Mouse (Mus musculus): ENCODE data around the gene Dpagt1. TPM values are rescaled to one million over a fixed set of nuclear protein-coding genes. Genes with fewer than 3 reads are reported as not detected.
A peak's percentile ranks its signal among the peaks of the same experiment; 100 is the strongest.
"Not testable (repeated sequence)": the region's sequence is repeated elsewhere in the genome, so short reads cannot be mapped to it uniquely, and the experiment has no call there.

The Dpagt1 gene
- total RNA-seq, 2 experiments from 2014 or later: 18.8 to 21.0 TPM

DNA sequence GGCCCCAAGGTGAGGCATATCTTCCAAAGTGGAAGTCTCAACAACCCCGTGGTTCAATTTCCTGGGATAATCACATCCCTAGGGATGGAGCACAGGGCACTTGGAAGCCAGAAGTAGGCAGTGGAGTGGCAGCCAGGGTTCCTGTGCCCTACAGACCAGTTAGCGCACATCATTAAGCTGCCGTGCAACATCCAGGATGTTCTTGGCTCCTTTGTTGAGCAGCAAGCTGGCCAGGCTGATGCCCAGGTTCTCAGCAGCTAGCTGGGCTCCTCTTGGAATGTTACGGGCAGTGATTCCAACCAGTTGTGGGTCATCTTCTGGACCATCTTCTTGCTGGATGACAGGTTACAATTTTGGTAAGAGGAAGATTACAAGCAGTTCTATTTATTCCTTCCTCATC lies 10.7 kb downstream of the Dpagt1 start:
- not testable (repeated sequence) for DNase-seq
- intact Hi-C loops (cut with DNase I): loop anchor here (5.0 kb wide), 1 partner anchor 34 kb away; no protein-coding TSS in a partner anchor

DNA sequence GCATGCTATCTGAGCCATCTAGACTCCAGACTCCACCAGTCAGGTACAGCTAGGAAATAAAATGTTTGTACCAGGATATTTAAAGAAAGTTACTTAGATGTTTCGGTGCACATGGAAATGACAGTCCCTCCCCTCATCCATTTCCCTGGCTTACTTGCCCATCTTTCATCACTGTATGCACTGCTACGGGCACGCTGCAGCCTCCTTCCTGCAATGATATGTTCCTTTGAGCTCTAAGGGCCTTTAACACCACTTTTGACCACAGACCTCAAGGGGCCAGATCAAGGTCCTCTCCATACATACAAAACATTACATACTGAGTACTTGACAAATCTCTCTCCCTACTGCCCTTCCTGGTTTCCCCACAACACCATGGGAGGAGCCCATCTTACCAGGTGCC lies 11.1 kb downstream of the Dpagt1 start:
- no peak for DNase-seq
- intact Hi-C loops (cut with DNase I): loop anchor here (5.0 kb wide), 1 partner anchor 35 kb away; no protein-coding TSS in a partner anchor

DNA sequence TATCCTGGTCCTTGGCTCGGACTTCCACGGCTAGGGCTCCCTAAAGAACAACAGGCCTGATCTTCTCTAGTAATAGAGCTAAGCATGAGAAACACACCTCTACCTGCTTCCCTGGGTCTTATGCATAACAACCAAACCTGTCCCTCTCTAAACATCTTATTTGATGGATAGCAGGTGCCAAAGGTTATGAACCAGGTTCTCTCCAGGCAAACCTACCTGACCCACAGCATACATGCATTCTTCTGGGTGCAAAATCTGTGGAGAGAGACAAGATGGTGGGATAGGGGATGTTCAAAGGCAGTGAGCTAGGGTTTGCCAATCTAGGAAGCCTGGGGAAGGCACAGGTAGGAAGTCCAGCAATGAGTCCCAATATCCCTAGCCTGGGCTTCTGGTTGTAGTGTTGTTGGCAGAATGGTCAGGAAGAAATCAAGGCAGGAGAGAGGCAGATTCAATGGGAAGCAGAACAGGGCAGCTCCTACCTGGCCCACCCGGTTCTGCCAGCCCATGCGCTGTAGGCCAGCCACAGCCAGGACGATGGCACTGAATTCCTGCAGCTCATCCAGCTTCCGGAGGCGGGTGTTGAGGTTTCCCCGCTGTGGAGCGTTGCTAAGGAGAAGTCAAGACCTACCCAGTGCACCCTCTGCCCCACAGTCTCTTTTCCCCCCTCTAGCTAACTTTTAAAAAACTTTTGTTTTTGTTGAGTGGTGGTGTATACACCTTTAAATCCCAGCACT lies 11.8 kb downstream of the Dpagt1 start:
- intact Hi-C loops (cut with DNase I): loop anchor here (5.0 kb wide), 1 partner anchor 35 kb away; no protein-coding TSS in a partner anchor

DNA sequence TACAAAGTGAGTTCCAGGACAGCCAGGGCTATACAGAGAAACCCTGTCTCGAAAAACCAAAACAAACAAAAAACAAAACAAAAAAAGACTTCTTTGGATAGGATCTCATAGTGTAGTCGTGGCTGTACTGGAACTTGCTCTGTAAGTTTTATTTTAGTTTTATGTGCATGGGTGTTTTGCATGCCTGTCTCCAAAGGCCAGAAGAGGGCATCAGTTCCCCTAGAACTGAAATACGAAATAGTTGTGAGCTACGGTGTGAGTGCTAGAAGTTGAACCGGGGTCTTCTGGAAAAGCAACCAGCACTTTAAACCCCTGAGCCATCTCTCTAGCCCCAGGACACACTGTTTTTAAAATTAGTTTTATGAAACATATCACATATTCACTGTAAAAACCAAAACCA lies 12.8 kb downstream of the Dpagt1 start:
- DNase-seq: no peak
- intact Hi-C loops (cut with DNase I): loop anchor here (5.0 kb wide), 1 partner anchor 36 kb away; no protein-coding TSS in a partner anchor

More for the DNA sequence above, 11.8 kb downstream of the Dpagt1 start:
- DNase-seq: no peak

DNA sequence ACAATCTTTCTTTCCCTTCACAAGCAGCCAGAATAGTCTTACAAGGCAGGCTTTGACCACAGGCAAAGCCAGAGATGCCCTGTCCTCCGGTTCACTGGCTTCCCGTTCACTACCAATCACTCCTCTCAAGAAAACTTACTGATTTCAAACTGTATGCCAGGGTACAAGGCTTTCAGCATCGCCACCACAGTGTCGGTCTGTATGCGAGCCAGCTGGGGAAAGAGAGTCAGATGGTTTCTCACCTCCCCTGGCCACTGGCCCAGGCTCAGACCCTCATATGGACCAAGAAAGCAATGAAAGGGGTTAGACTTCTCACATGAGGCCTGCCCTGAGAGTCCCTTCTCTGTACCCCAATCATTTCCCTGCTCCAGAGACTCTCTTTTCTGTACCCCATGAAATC lies 15.7 kb downstream of the Dpagt1 start:
- intact Hi-C loops (cut with DNase I): loop anchor here (5.0 kb wide), 2 partner anchors 94 to 209 kb away; partner anchors contain the start of gene Mcam
- DNase-seq: no peak

DNA sequence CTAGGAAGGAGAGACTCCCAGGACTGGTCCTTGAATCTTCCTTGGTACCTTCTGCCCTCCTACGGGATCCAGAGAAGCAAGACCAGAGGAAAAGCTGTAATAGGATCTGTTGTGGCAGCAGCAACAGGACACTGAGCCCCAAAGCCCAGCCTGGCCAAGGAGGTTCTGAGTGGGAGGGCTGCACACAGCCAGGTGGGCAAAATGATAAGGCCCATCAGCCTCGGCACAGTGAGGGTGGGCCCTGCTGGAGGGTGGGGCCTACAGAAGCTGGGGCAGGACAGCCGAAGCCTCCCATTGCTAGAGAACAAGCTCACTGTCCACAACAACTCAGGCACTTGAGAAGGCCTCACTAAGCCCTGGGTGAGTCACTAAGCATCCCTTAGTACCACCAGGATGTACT lies 16.4 kb downstream of the Dpagt1 start:
- DNase-seq: no peak
- intact Hi-C loops (cut with DNase I): loop anchor here (5.0 kb wide), 2 partner anchors 95 to 210 kb away; partner anchors contain the start of gene Mcam

DNA sequence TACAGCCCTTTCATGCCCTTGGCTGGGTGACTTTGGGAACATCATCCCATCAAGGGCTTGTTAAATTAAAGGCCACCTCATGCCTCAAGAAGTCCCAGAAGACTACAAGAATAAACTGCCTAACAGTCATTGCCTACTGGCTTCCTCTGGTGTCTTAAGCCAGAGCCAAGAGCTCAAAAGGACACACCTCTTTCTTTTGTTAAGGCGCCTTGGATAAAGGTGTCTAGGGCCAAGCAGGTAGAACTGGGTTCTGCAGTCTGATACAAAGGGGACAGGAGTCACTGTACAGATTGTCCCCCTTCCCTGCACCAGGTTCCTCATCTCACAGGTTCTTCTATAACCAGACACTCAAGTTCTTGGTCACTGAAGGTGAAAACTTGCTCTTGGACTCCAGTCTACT lies 16.8 kb downstream of the Dpagt1 start:
- no peak for DNase-seq
- intact Hi-C loops (cut with DNase I): loop anchor here (5.0 kb wide), 2 partner anchors 95 to 210 kb away; partner anchors contain the start of gene Mcam

DNA sequence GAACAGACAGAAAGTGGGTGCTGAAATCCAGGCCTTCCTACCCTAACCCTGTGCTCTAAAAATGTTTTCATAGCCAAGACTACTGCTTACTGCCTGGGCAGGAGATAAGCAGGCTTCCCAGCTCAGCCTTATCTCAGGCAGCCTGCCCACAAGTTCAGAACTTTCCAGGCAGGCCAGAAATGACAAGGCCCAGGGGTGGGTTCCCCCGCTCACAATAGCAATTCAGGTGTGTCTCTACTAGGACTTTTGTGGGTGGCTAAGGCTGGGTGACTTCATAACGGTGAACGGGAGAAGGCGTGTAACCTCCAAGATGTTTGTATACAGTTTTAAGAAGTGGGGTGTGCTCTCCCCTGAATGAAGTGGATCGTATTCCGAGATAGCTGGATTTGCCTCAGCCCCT lies 17.5 kb downstream of the Dpagt1 start:
- intact Hi-C loops (cut with DNase I): loop anchor here (5.0 kb wide), 2 partner anchors 96 to 211 kb away; partner anchors contain the start of gene Mcam
- DNase-seq: peak; percentile 43 to 55

DNA sequence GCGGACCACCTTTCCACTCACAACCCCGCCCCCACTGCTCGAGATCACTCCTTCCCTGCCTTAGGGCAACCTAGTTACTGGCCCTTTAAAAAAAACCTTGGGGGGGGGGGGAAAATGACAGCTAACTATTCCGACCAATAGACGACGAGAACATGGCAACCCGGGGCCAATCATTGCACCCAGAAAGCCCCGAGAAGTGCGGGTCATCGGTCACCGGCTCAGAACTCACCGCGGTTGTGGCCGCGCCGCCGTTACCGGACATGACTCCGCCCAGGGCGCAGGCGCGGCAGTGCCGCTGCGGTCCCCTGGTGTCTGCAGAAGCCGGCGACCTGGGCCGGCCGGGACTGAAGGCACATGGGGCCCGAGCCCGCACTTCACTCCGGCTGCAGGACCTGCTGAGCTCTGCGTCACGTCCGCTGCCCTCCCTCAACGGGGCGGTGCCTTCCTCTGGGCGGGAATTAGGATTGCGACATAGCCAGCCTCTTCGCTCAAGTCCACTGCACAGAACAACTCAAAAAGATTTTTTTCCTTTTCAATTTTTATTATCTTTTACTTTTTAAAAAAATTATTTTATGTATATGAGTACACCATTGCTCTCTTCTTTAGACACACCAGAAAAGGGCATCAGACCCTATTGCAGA lies 18.1 kb downstream of the Dpagt1 start, which contains the start of gene Hmbs:
Hmbs (minus strand) TSS at position 448 of the 641 bp plus-strand sequence.
- intact Hi-C loops (cut with DNase I): loop anchor here (5.0 kb wide), 2 partner anchors 97 to 212 kb away; partner anchors contain the start of gene Mcam
- peak; percentile 90 to 94 for DNase-seq

DNA sequence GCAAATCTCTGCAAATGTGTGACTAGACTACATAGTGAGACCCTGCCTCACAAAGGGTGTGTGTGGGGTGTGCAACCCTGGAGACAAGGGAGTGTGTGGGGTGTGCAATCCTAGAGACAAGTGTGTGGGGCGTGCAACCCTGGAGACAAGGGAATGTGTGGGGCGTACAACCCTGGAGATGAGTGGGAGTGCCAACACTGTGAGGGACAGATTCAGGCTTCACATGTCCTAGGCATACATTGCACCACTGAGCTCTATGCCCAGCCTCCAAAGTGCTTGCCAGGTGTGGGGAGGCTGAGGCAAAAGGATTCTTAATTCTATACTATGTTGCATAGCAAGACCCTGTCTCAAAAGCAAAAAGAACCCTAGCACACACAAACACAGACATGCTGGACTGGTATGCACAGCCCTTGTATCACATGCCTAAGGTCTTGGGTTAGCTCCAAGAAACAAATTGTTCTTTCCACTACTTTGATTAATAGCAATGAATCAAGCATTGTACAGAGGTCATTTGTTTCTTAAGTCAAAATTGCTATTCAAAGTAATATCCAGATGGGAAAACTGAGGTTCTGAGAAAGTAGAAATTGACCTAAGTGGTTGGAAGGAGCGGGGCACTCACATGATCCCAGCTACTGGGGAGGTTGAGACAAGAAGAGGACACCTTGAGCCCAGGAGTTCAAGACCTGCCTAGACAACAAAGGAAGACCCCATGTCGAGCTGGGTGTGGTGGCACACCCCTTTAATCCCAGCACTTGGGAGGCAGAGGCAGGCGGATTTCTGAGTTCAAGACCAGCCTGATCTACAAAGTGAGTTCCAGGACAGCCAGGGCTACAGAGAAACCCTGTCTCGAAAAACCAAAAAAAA lies 20.0 kb downstream of the Dpagt1 start:
- intact Hi-C loops (cut with DNase I): no loop called here
- DNase-seq: no peak

DNA sequence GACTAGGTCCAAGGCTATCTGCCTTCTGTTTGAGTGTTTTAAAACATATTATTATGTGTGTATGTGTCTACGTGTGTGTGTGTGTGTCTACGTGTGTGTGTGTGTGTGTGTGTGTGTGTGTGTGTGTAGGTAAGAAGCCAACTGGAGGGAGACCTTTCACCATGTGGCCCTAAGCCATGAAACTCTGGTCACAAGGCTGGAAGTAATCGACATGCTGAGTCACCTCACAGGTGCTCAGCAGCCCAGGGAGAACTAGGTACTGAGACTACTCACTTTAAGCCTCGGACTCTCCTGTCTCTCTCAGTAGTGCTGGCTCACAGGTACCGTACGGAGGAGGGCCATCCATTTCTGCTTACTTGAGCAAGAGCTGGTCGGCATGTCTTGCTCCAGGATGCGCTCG lies 21.3 kb downstream of the Dpagt1 start:
- DNase-seq: no peak
- intact Hi-C loops (cut with DNase I): no loop called here

DNA sequence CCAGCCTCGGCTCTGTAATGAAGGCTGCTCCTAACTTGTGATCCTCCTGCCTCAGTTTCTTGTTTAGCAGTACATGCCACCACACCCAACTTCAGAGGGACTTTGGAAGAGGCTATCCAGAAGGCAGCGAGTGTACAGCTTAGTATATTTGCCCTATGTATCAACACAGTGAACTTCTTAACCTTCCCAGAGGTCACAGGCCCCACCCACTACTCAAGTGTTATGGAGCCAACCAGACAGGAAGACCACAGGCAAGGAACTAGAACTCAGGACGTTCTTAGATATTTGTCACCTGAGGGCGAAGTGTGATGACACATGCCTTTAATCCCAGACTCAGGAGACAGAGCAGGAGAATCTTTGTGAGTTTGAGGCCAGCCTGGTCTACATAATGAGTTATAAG lies 21.8 kb downstream of the Dpagt1 start:
- intact Hi-C loops (cut with DNase I): no loop called here
- DNase-seq: no peak

DNA sequence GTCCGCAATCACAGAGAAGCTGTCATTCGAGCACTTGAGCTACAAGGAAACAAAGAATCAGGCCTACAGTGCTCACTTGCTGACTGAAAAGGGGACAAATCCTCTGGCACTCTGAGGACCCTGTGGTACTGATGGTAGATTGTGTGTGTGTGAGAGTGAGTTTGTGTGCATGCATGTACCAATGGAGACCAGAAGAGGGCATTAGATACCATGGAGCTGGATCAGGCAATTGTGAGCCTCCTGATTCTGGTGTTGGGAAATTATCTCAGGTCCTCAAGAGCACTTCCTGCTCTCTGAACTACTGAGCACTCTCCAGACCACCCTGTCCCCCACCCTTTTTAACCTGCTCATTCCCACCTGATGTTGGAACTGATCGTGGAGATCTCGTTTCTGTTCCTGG lies 22.7 kb downstream of the Dpagt1 start:
- no peak for DNase-seq
- intact Hi-C loops (cut with DNase I): no loop called here

DNA sequence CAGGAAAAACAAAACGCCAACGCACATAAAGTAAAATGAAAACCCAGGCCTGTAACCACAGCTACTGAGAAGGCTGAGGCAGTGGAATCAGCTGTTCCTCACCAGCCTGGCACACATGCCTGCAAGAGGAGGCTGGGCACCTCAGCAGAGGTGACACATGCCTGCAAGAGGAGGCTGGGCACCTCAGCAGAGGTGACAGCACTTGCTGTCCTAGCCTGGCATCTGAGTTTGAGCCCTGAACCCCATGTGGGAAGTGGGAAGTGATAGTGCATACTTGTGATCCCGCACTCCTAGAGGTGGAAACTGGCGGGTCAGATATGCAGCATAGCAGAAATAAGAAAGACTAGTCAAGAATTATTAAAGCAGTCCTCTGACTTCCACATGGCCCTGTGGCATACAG lies 25.6 kb downstream of the Dpagt1 start:
- intact Hi-C loops (cut with DNase I): no loop called here

DNA sequence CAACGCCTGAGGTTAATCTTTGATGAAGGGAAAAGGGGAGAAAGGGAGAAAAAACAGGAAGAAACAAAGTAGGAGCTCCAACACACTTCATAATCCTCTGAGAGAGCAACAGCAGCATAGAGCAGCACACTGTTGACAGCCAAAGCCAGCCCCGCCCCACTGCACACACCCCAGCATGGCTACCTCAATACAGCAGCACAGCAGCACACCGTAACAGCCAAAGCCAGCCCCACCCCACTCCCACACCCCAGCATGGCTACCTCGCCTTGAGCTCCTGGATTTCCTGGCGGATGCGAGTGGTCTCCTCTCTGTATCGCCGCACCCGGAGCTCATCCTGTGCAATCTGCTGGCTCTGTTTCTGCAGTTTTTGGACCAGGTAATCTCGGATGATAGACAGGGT lies 26.5 kb downstream of the Dpagt1 start:
- DNase-seq: no peak
- intact Hi-C loops (cut with DNase I): no loop called here

More for the DNA sequence above, 25.6 kb downstream of the Dpagt1 start:
- no peak for DNase-seq

DNA sequence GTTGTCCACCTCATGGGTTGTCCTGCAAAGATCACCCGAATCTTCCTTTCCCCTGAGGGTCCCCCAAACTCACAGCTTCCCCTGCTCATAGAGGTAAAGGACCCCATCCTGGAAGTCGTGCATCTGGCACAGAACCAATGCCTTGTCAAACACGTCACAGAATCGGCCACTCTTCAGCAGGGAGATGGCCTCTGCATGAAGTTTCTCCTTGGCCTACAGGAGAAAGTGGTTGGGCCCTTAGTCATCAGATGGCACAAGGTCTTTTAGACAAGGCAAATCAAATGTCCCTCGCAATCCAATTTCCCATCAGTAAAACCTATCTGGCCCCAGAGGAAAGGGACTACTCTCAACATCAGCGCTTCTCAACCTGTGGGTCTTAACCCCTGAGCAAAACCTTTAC lies 27.3 kb downstream of the Dpagt1 start:
- intact Hi-C loops (cut with DNase I): no loop called here

DNA sequence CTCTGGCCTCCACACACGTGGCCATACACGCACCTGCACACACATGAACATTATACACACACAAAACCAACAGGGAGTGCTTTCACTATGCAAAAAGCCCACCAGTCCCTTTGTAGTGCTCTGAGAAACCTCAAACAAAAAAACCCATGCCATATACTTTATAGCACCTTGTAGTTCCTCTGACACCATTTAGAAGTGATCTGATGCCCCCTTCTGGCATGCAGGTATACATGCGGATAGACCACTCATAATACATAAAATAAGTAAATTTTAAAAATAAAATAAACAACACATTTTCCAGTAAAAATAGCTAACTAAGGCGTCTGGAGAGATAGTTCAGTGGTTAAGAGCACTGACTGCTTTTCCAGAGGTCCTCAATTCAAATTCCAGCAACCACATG lies 31.4 kb downstream of the Dpagt1 start:
- intact Hi-C loops (cut with DNase I): no loop called here

More for the DNA sequence above, 27.3 kb downstream of the Dpagt1 start:
- DNase-seq: no peak

DNA sequence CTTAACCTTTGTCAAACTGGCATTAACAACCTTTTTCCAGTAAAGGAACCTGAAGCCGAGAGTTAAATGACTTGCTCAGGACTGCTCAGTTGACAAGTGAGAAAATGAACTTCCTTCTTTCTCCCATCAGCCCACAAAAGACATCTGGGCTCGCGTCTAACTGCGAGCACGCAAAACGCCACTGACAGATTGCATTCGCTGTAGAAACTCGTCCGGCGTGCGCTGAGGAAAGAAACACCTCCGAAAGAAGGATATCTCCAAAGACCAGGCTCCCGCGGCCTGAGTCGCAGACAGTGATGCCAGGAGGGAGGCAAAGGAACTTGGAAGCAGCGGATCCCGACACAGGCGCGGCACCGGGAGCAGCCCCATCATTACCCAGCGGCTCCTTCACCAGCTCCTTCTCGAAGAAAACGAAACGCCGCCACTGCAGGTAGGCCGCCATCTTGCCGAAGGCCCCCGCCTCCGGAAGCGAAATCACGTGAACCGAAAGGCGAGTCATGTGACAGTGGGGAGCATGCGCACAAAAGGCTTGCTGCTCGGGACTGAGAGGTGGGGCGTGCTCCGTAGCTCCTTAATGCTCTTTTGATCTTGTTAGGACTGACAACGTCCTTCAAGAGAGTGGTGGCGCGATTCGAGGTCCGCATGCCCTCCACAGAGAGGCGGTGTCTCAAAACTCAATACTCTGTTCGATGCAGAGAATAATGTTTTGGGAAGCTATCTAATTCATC lies 35.5 kb downstream of the Dpagt1 start, which contains the start of gene Vps11:
Vps11 (minus strand) TSS at position 481 of the 728 bp plus-strand sequence.
- peak; percentile 93 to 96 for DNase-seq
- intact Hi-C loops (cut with DNase I): no loop called here

More for the DNA sequence above, 31.4 kb downstream of the Dpagt1 start:
- no peak for DNase-seq

DNA sequence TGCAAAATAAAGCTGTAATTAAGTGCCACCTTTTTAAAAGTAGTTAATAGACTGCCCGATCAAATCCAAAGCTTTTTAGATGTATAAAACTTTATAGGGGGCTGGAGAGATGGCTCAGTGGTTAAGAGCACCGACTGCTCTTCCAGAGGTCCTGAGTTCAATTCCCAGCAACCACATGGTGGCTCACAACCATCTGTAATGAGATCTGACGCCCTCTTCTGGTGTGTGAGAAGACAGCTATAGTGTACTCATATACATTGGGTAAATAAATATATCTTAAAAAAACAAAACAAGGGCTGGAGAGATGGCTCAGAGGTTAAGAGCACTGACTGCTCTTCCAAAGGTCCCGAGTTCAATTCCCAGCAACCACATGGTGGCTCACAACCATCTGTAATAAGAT lies 36.1 kb downstream of the Dpagt1 start:
- DNase-seq; intact Hi-C loops (cut with DNase I): not testable (repeated sequence)

DNA sequence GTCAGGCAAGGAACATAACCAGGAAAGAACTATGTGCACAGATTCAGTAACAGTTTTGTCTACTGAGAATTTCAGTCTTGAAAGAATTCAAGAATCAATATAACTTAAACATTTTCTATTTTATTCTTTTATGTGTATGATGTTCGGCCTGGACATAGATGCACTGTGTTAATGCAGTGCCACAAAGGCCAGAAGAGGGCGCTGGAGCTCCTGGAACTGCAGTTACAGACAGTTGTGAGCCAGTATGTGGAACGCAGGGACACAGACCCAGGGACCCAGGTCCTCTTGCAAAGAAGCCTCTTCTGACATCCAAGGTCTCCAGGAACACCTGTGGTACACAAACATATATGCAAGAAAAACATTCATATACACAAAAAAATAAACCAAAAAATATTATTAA lies 38.7 kb downstream of the Dpagt1 start:
- DNase-seq: no peak

More for the DNA sequence above, 38.7 kb downstream of the Dpagt1 start:
- intact Hi-C loops (cut with DNase I): no loop called here

All from heart, postnatal 14 days (tissue).